Mouse (Mus musculus) right cerebral cortex, adult 18-20 months (tissue): ENCODE measurements at regions not wholly inside any gene's neighbourhood (a gene's known extent, or its start where the extent isn't known, plus 50 kb on each side); places are given as distances from the start of the nearest gene placed in this dataset.
A peak's percentile ranks its signal among the peaks of the same experiment; 100 is the strongest.
"Not testable (repeated sequence)": the region's sequence is repeated elsewhere in the genome, so short reads cannot be mapped to it uniquely, and the experiment has no call there.

ENCODE experiments used
- DNase-seq: peaks from one replicate; pipeline ENCODE4 v3.0.0; 2022; ENCODE audit warnings: mixed read lengths

GRCm38 (mm10) chr1:136680173-136680572 is 55.5 kb downstream of the Zfp281 start:
- no peak for DNase-seq

GRCm38 (mm10) chr1:136682311-136682710 is 57.6 kb downstream of the Zfp281 start:
- not testable (repeated sequence) for DNase-seq

GRCm38 (mm10) chr1:136683061-136683531 is 58.4 kb downstream of the Zfp281 start:
- DNase-seq: peak; percentile 68

DNA sequence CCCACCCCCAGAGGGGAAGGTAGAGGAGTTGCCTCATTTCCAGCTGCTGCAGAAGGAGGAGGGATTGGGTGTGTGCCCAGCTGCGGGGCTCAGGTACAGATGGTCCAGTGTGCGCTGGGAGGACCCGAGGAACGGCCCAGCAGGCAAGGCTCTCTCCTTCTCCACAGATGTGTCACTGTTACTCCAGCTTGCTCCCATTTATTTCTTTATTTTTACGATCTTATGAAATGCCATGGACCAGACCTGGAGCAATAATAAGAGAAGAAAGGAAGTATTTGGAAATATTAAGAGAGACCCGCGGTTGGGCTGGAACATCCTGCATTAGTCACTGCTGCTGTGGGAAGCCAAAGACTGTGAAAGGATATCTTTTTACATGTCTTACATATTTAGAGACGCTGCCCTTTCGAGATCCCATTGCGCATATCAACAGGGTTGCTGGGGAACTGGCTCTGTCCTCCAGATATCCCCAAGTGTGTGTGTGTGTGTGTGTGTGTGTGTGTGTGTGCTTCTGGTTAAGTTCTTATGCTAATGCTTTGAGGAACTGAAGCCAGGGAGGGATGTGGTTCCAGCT is 58.9 kb downstream of the Zfp281 start:
- DNase-seq: no peak

GRCm38 (mm10) chr1:136684481-136684880 is 59.8 kb downstream of the Zfp281 start:
- DNase-seq: no peak

GRCm38 (mm10) chr1:136685191-136686060 is 60.7 kb downstream of the Zfp281 start:
- DNase-seq: no peak

DNA sequence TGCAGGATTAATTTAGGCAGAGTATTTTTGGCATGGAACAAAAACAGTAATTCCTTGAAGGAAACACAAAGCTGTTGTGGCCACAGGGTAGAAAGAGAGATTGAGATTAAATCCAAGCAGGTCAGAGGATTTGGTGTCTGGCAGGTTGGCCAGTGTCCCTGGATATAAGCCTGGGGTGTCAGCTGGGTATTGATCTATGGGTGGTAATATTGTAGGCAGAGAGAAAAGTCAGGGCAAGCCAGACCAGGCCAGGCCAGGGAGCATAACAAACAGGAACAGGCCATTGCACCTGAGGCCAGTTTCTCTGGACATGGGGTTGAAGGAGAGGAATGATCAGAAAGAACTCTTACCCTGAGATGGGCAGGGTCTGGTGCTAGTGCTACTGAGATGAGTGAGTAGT is 61.8 kb downstream of the Zfp281 start:
- no peak for DNase-seq

GRCm38 (mm10) chr1:136690068-136690467 is 65.4 kb downstream of the Zfp281 start:
- DNase-seq: no peak

GRCm38 (mm10) chr1:136693421-136693820 is 68.7 kb downstream of the Zfp281 start:
- DNase-seq: no peak

DNA sequence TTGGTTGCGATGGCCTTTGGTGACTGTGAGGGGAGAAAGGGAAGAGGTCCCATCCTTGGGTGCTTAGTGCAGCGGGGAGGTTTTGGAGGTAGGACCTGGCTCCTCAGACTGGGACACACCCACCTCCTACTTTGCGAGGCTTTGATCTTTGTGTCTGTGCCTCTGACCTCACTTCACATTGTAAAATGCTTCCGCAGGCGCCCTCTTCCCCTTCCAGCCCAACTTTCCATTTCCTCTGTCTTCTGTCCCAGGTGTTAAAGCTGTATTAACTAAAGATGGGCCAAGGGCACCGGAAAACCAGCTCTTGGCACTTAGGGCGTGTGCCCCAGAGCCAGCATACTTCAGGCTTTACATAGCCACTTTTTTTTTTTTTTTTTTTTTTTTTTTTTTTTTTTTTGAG is 70.3 kb downstream of the Zfp281 start:
- no peak for DNase-seq

DNA sequence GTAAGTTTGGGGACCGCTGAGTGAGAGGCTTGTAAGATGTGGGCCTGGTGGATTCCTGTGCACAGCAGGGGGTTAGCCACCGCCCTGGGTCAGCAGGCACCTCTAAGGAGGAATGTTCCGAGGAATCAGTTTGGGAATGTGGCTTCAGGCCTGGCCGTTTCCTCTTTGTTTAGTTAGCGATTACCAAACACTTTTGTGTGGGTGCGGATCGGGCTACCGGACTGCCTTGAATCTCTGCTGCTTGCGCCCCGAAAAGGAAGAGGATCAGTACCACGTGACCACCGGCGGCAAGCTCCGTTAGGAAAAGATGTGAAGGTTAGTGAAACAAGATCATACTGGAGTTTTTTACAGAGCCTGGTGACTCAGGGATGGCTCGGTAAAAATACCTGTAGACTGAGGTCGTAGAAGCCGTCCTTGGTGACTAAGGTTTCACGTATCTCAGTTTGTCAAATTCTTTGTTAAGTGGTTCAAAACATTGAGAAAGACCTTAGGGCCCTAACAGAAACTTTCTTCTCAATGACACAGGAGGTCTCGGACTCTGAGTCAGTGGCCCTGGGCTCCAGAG is 71.5 kb downstream of the Zfp281 start:
- no peak for DNase-seq

- no peak for DNase-seq
Measured at GRCm38 (mm10) chr1:136698454-136699152, 73.9 kb downstream of the Zfp281 start.

DNA sequence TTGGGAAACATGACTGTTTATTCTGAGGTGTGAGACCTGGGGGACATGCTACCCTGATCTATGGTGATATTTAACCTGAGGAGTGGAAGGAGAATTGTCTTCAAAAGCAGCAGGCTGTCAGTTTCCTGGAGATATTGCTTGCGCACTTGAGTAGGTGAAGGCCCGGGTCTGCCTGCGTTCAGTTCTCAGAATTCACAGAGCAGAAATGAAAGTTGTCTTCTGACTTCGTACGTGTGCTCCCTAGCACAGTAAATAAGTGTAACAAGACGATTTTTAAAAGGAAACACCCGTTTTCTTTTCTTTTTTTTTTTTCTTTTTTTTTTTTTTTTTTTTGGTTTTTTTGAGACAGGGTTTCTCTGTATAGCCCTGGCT is 74.4 kb downstream of the Zfp281 start:
- DNase-seq: no peak

DNA sequence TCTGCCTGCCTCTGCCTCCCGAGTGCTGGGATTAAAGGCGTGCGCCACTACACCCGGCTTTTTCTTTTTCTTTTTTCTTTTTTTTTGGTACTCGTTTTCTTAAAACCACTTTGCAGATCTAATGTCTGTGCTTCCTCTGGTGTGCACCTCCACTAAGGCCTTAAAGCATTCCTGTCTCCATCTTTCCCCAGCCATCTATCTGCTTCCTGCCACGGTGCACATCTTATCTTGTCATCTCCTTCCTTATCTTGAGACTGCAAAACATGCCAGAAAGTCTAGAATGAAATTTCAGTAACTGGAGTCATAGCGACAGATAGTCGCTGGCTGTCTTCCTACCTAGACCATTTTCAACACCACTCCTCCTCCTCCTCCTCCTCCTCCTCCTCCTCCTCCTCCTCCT is 74.9 kb downstream of the Zfp281 start:
- DNase-seq: no peak

DNA sequence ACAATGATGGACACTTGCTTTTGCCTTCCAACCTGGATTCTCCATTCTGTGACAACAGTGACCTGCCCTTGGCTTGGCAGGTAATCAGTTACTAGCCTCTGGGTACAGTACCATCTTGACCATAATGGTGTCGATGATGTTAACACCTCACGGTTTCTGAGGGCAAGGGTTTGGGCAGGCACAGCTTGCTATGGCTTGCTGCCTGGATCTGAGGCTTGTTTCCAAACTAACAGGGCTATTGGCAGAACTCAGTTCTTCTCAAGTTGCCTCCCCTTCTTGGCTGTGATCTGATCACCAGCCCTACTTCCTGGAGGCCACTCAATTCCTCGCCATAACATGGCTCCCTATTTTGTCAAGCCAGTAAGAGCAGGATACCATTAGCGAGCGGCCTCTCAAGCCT is 79.4 kb downstream of the Zfp281 start:
- no peak for DNase-seq

- peak; percentile 58 for DNase-seq
Measured at GRCm38 (mm10) chr1:136706509-136706908, 81.8 kb downstream of the Zfp281 start.

DNA sequence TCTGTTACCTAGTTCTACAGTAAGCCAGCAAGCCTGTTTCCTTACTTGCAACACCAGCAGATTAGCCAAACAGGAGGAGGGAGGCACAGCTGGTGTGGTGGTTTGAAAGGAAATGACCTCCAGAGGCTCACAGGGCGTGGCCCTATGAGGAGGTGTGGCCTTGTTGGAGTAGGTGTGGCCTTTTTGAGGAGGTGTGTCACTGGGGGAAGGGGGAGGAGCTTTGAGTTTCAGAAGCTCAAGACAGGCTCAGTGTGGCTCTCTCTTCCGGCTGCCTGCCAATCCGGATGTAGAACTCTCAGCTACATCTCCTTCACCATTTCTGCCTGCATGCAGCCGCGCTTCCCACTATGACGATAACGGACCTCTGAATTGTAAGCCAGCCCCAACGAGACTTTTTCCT is 82.7 kb downstream of the Zfp281 start:
- no peak for DNase-seq

DNA sequence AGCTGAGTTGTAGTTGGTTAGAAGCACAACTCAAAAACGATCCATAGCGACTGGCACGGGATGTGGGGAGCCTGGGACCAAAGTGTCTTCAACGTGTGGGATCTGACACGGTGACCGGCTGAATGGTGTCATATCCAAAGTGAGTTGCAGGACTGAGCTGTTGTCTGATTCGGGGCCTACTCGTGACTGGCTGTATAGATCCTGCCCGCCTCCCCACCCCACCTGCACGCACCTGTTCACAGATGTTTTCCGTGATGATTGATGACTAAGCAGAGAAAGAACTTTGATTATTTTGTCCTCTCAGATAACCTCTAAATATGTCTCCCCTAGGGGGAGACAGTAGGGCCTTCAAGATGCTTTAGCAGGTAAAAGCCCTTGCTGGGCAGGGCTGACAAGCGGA is 83.2 kb downstream of the Zfp281 start:
- DNase-seq: no peak

- DNase-seq: no peak
Measured at GRCm38 (mm10) chr1:136710196-136710595, 85.5 kb downstream of the Zfp281 start.

- DNase-seq: no peak
Measured at GRCm38 (mm10) chr1:136711243-136711642, 86.5 kb downstream of the Zfp281 start.

DNA sequence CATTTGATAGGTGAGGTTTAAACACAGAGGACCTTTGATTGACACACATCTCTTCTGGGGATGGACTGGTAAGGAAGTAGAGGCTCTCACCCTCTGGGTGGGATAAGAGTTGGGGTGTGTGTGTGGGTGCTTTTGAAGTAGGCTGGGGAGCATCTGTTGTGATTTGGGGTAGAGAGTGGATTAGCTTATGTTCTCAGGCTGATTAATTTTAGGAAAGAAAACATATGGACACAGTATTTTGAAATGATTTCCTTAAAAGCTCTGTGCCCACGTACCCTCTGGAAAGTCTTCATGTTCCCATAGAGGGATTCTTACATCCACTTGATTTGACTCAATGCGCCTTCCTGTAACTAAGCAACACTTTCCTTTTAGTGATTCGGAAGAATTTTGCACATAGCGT is 89.4 kb downstream of the Zfp281 start:
- peak; percentile 77 for DNase-seq

- no peak for DNase-seq
Measured at GRCm38 (mm10) chr1:136714987-136715386, 90.3 kb downstream of the Zfp281 start.

- no peak for DNase-seq
Measured at GRCm38 (mm10) chr1:136717830-136718517, 93.3 kb downstream of the Zfp281 start.
